Mouse (Mus musculus) retina, postnatal 7 days (tissue): ENCODE data around the gene Cby3.
A peak's percentile ranks its signal among the peaks of the same experiment; 100 is the strongest.
"Not testable (repeated sequence)": the region's sequence is repeated elsewhere in the genome, so short reads cannot be mapped to it uniquely, and the experiment has no call there.

Experiments
- DNase-seq: peaks from one replicate; pipeline ENCODE4 v3.0.0-alpha.2; 2012; ENCODE audit warnings: low read depth, low spot score

The Cby3 gene

GRCm38 (mm10) chr11:50354162-50354561, at the start of gene Cby3:
Gene Cby3, plus strand, starts transcription at chr11:50354462.
- no peak for DNase-seq

GRCm38 (mm10) chr11:50312803-50313202, 41.5 kb upstream of the Cby3 start:
- no peak for DNase-seq

- DNase-seq = not testable (repeated sequence)
Observed at GRCm38 (mm10) chr11:50319343-50319742, 34.9 kb upstream of the Cby3 start.

- no peak for DNase-seq
Observed at GRCm38 (mm10) chr11:50321239-50321638, 33.0 kb upstream of the Cby3 start.

GRCm38 (mm10) chr11:50322345-50322744, 31.9 kb upstream of the Cby3 start:
- no peak for DNase-seq

GRCm38 (mm10) chr11:50323843-50324242, 30.4 kb upstream of the Cby3 start:
- DNase-seq = no peak

- DNase-seq = no peak
Observed at GRCm38 (mm10) chr11:50324751-50325471, 29.4 kb upstream of the Cby3 start.

- peak; percentile 98 for DNase-seq
Observed at GRCm38 (mm10) chr11:50325496-50326301, 28.6 kb upstream of the Cby3 start, which contains the start of gene Canx. Gene Canx, minus strand, starts transcription at chr11:50325673.

- peak; percentile 8 for DNase-seq
Observed at GRCm38 (mm10) chr11:50326302-50326966, 27.8 kb upstream of the Cby3 start.

- no peak for DNase-seq
Observed at GRCm38 (mm10) chr11:50328075-50328625, 26.1 kb upstream of the Cby3 start.

GRCm38 (mm10) chr11:50329378-50329777, 24.9 kb upstream of the Cby3 start:
- no peak for DNase-seq

GRCm38 (mm10) chr11:50333181-50333580, 21.1 kb upstream of the Cby3 start:
- DNase-seq = no peak

GRCm38 (mm10) chr11:50336126-50336525, 18.1 kb upstream of the Cby3 start:
- DNase-seq = no peak

GRCm38 (mm10) chr11:50336891-50337290, 17.4 kb upstream of the Cby3 start:
- DNase-seq = no peak

- no peak for DNase-seq
Observed at GRCm38 (mm10) chr11:50345486-50345885, 8.8 kb upstream of the Cby3 start.

- DNase-seq = no peak
Observed at GRCm38 (mm10) chr11:50346256-50347032, 7.8 kb upstream of the Cby3 start.

GRCm38 (mm10) chr11:50352177-50352576, 2.1 kb upstream of the Cby3 start:
- DNase-seq = no peak

- no peak for DNase-seq
Observed at GRCm38 (mm10) chr11:50354851-50355250, 589 bp downstream of the Cby3 start.

GRCm38 (mm10) chr11:50355395-50355794, 1.1 kb downstream of the Cby3 start:
- no peak for DNase-seq

GRCm38 (mm10) chr11:50358950-50359861, 4.9 kb downstream of the Cby3 start:
- peak; percentile 46 for DNase-seq
